Mouse (Mus musculus) spleen, adult 18-20 months (tissue): ENCODE measurements at regions not wholly inside any gene's neighbourhood (a gene's known extent, or its start where the extent isn't known, plus 50 kb on each side); places are given as distances from the start of the nearest gene placed in this dataset.
A peak's percentile ranks its signal among the peaks of the same experiment; 100 is the strongest.

ENCODE experiments used
- DNase-seq, 2 experiments: peaks; one replicate each; pipeline ENCODE4 v3.0.0; 2022; ENCODE audit warnings: mixed read lengths in 2 of 2

- no peak for DNase-seq
These were observed 126.4 kb upstream of the Npvf start for GRCm38 (mm10) chr6:50780677-50781076.

DNA sequence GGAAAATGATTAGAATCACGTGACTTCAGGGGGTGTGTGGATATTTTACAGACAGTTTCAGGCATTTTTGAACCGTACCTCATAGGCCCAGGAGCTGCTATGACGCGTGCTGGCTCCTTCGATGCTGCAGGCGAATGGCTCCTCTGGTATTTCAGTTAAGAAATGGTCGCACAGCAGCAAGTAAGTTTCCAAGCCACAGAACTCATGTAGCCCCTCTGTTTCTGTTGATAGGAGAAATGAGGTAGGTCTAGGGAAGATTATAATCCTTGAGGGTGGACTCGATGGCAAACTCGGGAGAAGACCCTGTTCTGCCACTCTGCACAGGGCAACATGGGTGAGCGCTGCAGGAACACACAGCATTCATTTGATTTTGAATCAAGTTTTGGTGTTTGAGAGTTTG lies 127.0 kb upstream of the Npvf start:
- DNase-seq, result no peak

DNA sequence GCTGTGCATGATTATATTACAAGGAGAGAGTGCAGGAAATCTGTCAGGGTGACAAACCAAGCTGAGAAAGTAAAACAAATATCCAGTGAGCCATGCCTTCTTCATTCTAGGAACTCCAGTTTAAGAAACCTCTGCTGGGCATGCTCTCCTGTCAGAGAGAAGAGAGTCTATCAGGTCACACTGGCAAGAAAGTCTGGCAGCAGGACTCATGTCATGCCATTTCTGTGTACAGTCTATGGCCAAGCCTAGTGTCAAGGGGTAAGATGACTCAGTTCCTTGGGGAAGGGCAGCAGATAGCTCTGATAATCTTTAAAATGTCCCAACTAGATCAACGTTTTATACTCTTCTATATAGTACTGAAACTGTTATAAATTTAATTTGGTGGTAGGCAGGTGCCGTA lies 128.0 kb upstream of the Npvf start:
- DNase-seq, result no peak

- DNase-seq, result no peak
These were observed 129.3 kb upstream of the Npvf start for GRCm38 (mm10) chr6:50783494-50783893.

DNA sequence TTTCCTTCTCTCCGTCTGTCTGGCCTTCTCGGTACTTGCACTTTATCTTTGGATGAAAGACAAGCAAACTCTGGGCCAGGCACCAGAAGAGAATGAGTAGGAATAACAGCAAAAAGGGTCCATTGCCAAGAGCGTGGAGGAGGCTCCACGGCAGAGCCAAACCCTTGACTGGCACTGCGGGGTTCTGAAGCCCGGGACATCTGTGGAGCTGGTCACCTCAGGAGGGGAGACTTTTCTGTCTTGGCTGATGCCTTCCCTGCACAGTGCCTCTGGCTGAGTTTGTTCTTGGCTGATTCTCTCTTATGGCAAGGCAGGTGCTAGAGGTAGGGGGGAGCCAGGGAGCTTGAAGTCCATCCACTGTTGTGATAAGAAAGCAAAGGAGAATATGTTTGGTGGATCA lies 130.1 kb upstream of the Npvf start:
- DNase-seq, result no peak

- no peak for DNase-seq
These were observed 133.4 kb upstream of the Npvf start for GRCm38 (mm10) chr6:50787666-50788065.

GRCm38 (mm10) chr6:50799963-50800362 lies 145.7 kb upstream of the Npvf start:
- DNase-seq, result no peak

DNA sequence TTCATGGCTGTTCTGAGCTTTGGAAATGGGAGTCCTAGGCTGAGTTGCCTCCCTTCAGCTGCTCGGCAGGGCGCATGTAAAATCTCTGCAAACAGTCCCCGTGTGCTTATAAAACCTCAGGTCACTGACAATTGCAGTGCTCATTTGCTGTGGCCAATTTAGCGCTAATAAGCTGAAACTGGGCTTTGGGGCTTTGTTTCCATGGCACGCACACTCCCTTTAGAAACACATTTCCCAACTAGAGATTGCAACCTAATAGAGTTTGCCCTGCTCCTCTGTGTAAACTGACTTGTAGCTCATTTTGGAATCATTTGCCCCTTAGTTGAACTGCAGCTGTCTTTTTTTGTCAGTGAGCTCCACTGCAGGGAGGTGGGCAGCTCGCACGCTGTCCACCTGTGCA lies 148.7 kb upstream of the Npvf start:
- no peak for DNase-seq

GRCm38 (mm10) chr6:50804477-50805005 lies 150.3 kb upstream of the Npvf start:
- DNase-seq, result no peak

GRCm38 (mm10) chr6:50806376-50807077 lies 152.3 kb upstream of the Npvf start:
- DNase-seq, result no peak

DNA sequence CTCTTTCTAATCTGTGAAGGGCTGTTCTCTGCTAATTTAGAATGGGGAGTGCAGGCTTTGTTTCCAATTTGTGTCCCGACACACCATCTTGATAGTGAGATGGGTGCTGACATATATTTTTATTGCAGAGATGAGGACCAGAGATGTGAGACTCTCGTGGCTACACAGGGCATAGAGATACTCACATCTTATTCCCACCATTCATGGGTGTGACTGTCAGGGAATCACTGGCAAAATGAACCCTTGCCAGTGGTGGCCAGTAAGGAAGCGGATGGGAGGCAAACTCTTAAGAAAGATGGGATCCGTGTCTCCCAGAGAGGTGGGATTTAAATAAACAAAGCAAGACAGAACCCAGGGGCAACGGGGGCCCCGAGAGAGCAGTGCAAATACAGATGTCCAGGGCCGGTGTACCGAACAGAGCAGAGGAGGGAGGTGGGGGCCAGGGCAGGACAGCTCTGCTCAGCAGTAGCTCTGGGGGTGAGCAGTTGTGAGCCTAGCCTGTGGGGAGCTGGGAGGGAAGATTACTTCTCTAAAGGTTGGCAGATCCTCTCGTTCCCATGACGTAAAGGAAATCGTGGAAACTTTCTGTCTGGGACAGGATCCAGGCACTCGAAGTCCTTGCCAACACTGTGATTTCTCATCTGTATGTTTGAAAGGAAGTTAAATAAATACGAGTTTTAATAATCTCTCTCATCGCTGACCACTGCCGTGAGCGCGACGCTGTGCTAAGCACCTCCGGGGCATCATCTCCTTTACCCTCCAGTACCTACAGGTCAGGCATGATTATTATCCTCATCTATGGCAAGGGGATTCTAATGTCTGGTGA lies 153.2 kb upstream of the Npvf start:
- DNase-seq, result no peak

DNA sequence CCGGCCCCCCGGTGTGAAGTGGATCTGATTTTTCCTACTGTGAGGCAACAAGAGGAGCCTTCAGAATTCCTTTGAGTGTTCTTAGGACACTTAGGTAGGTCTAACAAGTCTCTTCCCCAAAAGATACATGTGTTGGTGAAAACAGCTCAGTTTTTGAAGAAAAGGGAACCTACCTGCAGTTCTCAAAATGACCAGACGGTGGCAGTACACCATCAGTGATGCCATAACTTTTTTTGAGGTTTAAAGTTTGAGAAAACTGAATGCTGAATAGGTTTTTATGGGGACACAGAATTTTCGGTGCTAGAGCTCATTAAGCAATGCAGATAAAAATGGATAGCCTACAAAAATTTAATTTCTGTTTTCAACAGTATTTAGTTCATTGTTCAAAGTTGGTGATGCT lies 153.9 kb upstream of the Npvf start:
- peak in 1 of 2 experiments; percentile 59 for DNase-seq

GRCm38 (mm10) chr6:50808811-50809668 lies 154.8 kb upstream of the Npvf start:
- DNase-seq, result no peak

DNA sequence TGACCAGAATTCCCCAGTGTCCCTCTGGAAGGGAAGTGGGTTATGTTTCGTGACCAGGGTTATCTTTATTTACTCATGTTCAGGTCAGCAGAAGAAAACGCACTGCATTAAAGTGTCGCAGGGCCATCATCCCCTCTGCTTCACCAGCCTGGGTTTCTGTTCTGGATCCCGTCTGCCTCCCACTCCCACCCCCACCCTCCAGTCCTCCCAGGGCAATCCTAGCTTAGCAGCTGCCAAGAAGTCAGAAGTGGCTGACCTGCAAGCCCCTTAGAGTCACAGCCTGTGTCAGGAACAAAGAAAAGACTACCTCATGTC lies 155.4 kb upstream of the Npvf start:
- DNase-seq, result no peak

DNA sequence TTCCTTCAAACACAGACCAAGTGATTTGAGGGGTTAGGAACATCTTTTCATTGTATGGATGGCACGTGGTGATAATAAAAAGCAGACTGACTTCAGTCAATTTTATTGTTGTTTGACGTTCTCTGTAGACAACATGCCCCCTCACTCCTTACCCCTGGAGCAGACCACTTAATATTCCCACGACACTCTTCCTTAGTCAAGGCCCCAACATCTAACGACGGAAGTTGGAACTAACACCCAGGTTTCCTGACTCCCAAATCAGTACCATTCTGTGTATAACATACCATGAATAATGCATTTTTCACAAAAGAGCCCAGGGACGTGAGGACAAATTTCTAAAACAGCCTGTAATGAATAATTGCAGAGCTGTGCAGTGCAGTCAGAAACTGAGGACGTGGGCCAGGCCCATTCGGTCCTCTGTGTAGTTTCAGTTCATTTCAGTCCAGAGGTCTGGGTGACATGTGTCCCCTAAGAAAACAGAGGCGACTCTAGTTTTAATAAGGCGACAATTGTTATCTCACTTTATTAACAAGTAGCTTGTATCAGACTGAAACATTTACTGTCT lies 160.8 kb upstream of the Npvf start:
- no peak for DNase-seq

DNA sequence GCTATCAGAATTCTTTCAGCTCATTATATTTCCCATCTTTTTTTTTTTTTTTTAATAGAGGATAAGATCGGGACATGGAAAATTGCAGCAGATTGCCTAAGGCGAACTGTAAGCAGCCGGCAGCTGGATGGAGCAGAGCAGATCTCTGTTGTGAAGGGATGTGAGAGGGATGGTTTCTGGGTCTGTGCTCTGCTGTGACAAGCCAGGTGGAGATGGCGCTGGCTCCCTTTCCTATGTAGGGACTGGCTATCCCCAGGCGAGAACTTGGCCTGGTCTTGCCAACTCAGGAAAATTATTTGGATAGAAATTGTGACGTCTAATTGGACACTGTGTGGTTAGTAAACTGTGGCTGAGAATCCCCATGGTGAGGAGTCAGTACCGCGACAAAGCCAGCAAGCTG lies 161.3 kb upstream of the Npvf start:
- no peak for DNase-seq

DNA sequence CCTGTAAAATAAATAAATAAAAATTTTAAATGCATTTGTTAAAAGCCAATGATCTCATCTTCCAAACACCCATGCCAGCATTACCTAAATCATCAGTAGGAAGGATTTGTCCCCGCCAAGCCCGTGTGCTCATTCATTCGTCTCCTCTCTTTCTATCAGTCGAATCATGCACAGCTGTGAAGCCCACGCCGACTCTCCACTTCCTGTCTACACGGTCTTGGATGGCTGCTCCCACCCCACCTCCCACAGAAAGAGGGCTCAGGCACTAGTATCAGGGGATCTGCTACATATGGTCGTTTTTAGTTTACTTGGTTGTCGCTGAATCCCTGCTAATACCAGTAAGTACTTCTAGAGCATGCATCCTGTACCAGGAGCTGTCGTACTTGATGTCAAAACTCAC lies 163.2 kb upstream of the Npvf start:
- no peak for DNase-seq

DNA sequence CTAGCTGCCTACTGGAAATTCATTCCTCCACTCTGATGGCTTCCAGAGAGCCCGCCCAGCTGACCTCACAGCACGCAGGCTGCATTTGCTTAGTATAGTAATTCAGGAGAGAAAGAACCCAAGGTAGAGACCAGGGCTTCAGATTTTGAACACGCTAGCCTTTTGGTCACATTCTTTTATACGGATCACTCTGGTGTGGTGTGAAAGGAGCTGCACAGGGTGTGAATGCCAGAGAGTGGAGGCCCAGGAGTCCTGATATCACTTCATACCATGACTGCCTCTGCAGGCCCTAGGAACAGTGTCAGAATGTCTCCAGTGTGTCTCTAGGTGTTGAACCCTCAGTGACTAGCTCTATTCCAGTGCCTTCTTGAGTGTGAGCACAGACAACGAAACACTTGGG lies 164.2 kb upstream of the Npvf start:
- DNase-seq, result no peak

GRCm38 (mm10) chr6:50818891-50819541 lies 164.8 kb upstream of the Npvf start:
- DNase-seq, result no peak

GRCm38 (mm10) chr6:50821401-50822235 lies 167.4 kb upstream of the Npvf start:
- no peak for DNase-seq
